ENCODE assay signal across 9 mouse cellular contexts in the genomic region with DNA sequence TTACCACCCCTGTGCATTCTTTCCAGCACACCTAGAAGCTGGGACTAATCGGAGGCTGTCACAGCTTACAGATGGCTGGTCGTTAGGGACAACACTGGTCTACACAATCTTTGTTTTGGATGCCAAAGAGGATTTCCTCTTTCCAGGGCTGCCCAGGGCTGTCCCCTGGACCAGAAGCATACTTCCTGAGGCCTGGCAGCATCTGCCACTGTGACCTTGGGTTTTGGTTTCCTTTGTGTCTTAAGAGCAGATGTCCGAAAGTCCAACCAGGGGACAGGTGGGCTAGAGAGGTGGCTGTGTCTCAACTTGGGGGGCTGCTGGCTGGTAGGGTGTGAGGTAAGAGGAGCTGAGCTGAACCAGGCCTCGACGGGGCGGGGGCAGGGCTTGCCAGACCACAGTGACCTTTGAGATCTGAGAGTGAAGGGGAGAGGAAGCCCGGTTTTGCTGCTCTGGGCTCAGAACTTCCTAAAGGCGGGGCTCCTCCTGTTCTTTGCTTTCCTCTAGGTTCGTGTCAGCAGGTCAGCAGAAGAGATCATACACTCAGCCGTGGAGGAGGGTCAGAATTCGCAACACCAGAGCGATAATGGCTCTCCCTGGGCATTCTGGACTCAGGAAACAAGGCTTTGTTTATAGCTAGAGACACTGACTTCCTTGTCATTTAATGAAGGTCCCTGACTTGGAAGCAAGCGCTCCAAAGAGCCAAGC.
A peak's percentile ranks its signal among the peaks of the same experiment; 100 is the strongest.
DNase-seq lines count a peak whose midpoint lies in the region; ATAC-seq and TF ChIP-seq lines count a peak whose summit lies in the region.
"Had no signal": no experiment of that assay in that cellular context is flagged by ENCODE, and none has a peak within 500 bp of the region (broad histone marks: within the 10 kb centered on the region; RNA-seq: fewer than 3 reads in every experiment).

No protein-coding gene starts in this region.

- no peak overlapping the region for H3K4me3 ChIP-seq in heart, adult 2 months
- H3K4me3 ChIP-seq in lung, adult 2 months (replicated peaks; ENCODE audit: extremely low read depth, low read depth, low read length) = no peak overlapping the region
- H3K4me3 ChIP-seq: limb, embryonic 13.5 days had no signal

- intact Hi-C loops in heart, adult 2 months (cut with DNase I) = loop anchor here (1.0 to 2.0 kb wide), 4 partner anchors 39 to 81 kb away; a partner anchor contains a TSS
- intact Hi-C loops in left cerebral cortex, postnatal 14 days (cut with DNase I) = no loop called here

- no peaks in the 10 kb centered on the region for H3K27me3 ChIP-seq in heart, adult 2 months (ENCODE audit: control insufficient read depth, insufficient read depth, low read length)
- H3K27me3 ChIP-seq: limb, embryonic 13.5 days had no signal

- ATAC-seq in CD4-positive, CD25-positive, alpha-beta regulatory T cell, adult 4 months = peak; percentile 44
- ATAC-seq in erythroblast, adult 5-6 weeks (replicated peaks; ENCODE audit: low FRiP score, poor library complexity, severe bottlenecking) = no peak

- DNase-seq in adrenal gland, postnatal 14 days = peak; percentile 47
- peak; percentile 74 to 82 for DNase-seq in heart, adult 2 months
- peak; percentile 72 for DNase-seq in kidney, adult 11 months
- peak; percentile 36 for DNase-seq in lung, adult 2 months
- DNase-seq in thymus, postnatal 36 days = peak; percentile 29 to 48
- DNase-seq in left cerebral cortex, postnatal 14 days (ENCODE audit: low spot score in 2 of 2) = no peak

- WGBS in heart, adult 2 months = 38% methylated on average over 13 of the region's 13 CpGs
- 25% methylated on average over 13 of the region's 13 CpGs for WGBS in lung, adult 2 months

- peak overlapping the region; percentile 94 for H3K27ac ChIP-seq in heart, adult 2 months

- no peak overlapping the region for H3K9ac ChIP-seq in heart, adult 2 months (ENCODE audit: low read depth, low read length)
- H3K9ac ChIP-seq: limb, embryonic 13.5 days had no signal

- H3K79me2 ChIP-seq in heart, adult 2 months (replicated peaks; ENCODE audit: control insufficient read depth, insufficient read depth, low read length) = no peaks in the 10 kb centered on the region

- peak; percentile 52; the same call in 1 of the 2 replicates for TF ChIP-seq EP300 in heart, adult 2 months (IDR thresholded peaks at IDR 0.05; ENCODE audit: insufficient read depth, low read depth, low read length)

- no peaks in the 10 kb centered on the region for H3K36me3 ChIP-seq in heart, adult 2 months (ENCODE audit: control insufficient read depth, insufficient read depth, low read length)
- H3K36me3 ChIP-seq: limb, embryonic 13.5 days had no signal

- peaks cover 15% of the 10 kb centered on the region for H3K4me1 ChIP-seq in heart, adult 2 months (ENCODE audit: control insufficient read depth, insufficient read depth, low read length)
- peaks cover 11% of the 10 kb centered on the region for H3K4me1 ChIP-seq in lung, adult 2 months (ENCODE audit: control insufficient read depth, insufficient read depth, low read length)

- peak; percentile 53; the same call in 1 of the 2 replicates for TF ChIP-seq POLR2A in heart, adult 2 months (IDR thresholded peaks at IDR 0.05; ENCODE audit: insufficient read depth, low read depth, low read length)
- TF ChIP-seq POLR2A in lung, adult 2 months (IDR thresholded peaks at IDR 0.05; ENCODE audit: borderline replicate concordance, extremely low read depth, low read depth, low read length) = 0 out of 2 replicates have a peak, but pooled peaks have one; percentile 31

- TF ChIP-seq CTCF in heart, adult 2 months (IDR thresholded peaks at IDR 0.05) = no peak
- no peak for TF ChIP-seq CTCF in lung, adult 2 months (IDR thresholded peaks at IDR 0.05; ENCODE audit: insufficient read depth, low read length)

Comparison
In these comparisons a context has a peak if more than half of its experiments do, and no peak if none do; other contexts are left out.
1. DNase-seq: peak in adrenal gland, postnatal 14 days (single experiment), heart, adult 2 months (2 of 2), kidney, adult 11 months (single experiment), lung, adult 2 months (single experiment) and thymus, postnatal 36 days (2 of 2); none in left cerebral cortex, postnatal 14 days (0 of 2).